Mouse (Mus musculus) ES-CJ7 (cell line): ENCODE measurements at regions not wholly inside any gene's neighbourhood (a gene's known extent, or its start where the extent isn't known, plus 50 kb on each side); places are given as distances from the start of the nearest gene placed in this dataset.
"Not testable (repeated sequence)": the region's sequence is repeated elsewhere in the genome, so short reads cannot be mapped to it uniquely, and the experiment has no call there.

ENCODE experiments used
- DNase-seq: peaks from one replicate; pipeline ENCODE4 v3.0.0; 2011; ENCODE audit warnings: low read depth, low spot score

GRCm38 (mm10) chr14:104208855-104209254 is 258.9 kb downstream of the Pou4f1 start:
- no peak for DNase-seq

GRCm38 (mm10) chr14:104208040-104208816 is 259.6 kb downstream of the Pou4f1 start:
- DNase-seq = no peak

GRCm38 (mm10) chr14:104206602-104207001 is 261.2 kb downstream of the Pou4f1 start:
- DNase-seq = no peak

GRCm38 (mm10) chr14:104203239-104203986 is 264.4 kb downstream of the Pou4f1 start:
- DNase-seq = peak; percentile 41

- no peak for DNase-seq
Measured at GRCm38 (mm10) chr14:104193198-104193597, 274.6 kb downstream of the Pou4f1 start.

GRCm38 (mm10) chr14:104175122-104175521 is 292.7 kb downstream of the Pou4f1 start:
- no peak for DNase-seq

GRCm38 (mm10) chr14:104146841-104147240 is 302.6 kb upstream of the Ednrb start:
- peak; percentile 21 for DNase-seq

- DNase-seq = no peak
Measured at GRCm38 (mm10) chr14:104145395-104145794, 301.2 kb upstream of the Ednrb start.

- DNase-seq = no peak
Measured at GRCm38 (mm10) chr14:104114986-104115951, 271.1 kb upstream of the Ednrb start.

GRCm38 (mm10) chr14:104114182-104114581 is 270.0 kb upstream of the Ednrb start:
- no peak for DNase-seq

- DNase-seq = no peak
Measured at GRCm38 (mm10) chr14:104113448-104113847, 269.2 kb upstream of the Ednrb start.

GRCm38 (mm10) chr14:104086381-104086780 is 242.2 kb upstream of the Ednrb start:
- DNase-seq = no peak

GRCm38 (mm10) chr14:104064199-104064598 is 220.0 kb upstream of the Ednrb start:
- DNase-seq = not testable (repeated sequence)

GRCm38 (mm10) chr14:104053697-104054096 is 209.5 kb upstream of the Ednrb start:
- DNase-seq = no peak

GRCm38 (mm10) chr14:104038628-104039325 is 194.6 kb upstream of the Ednrb start:
- DNase-seq = peak; percentile 68

- DNase-seq = peak; percentile 17
Measured at GRCm38 (mm10) chr14:104033606-104034005, 189.4 kb upstream of the Ednrb start.

GRCm38 (mm10) chr14:104030784-104031470 is 186.7 kb upstream of the Ednrb start:
- DNase-seq = no peak

GRCm38 (mm10) chr14:104029668-104030530 is 185.7 kb upstream of the Ednrb start:
- DNase-seq = no peak

- DNase-seq = no peak
Measured at GRCm38 (mm10) chr14:104027900-104028285, 183.7 kb upstream of the Ednrb start.
